Mouse (Mus musculus) testis, adult 2 months (tissue): ENCODE measurements around the gene Rcan3.
A peak's percentile ranks its signal among the peaks of the same experiment; 100 is the strongest.

Source experiments
- CTCF ChIP-seq: fragments of 200-500 bp; IDR thresholded peaks from 2 replicates; pipeline ENCODE4 v1.5.1; 2012; ENCODE audit warnings: low read depth, mild to moderate bottlenecking, inconsistent platforms, low read length, moderate library complexity; ENCODE audit not compliant: control insufficient read depth, insufficient read depth, insufficient replicate concordance
- POLR2A ChIP-seq: fragments of 200-500 bp; IDR thresholded peaks from 2 replicates; pipeline ENCODE4 v1.6.1; 2012; ENCODE audit warnings: low read depth, mild to moderate bottlenecking, inconsistent platforms, low read length, moderate library complexity; ENCODE audit not compliant: control insufficient read depth

- TF ChIP-seq POLR2A (no peak), CTCF (peak; percentile 97)
Observed at GRCm38 (mm10) chr4:135382316-135382715, 51.3 kb downstream of the Rcan3 start.
